Mouse (Mus musculus): ENCODE results near the gene Olfr1176.

The Olfr1176 gene

GRCm38 (mm10) chr2:88336421-88336820 lies at the start of gene Olfr1176:
Gene Olfr1176 (plus strand): TSS chr2:88336721.
- no peak for DNase-seq (ENCODE audit: low read depth, low spot score)

- no peak for DNase-seq (ENCODE audit: low read depth, low spot score)
These were observed 21.5 kb upstream of the Olfr1176 start, which contains the start of gene Olfr1174-ps for GRCm38 (mm10) chr2:88315035-88315434. Gene Olfr1174-ps (minus strand): TSS chr2:88315135.

GRCm38 (mm10) chr2:88327115-88327514 lies 9.4 kb upstream of the Olfr1176 start, which contains the start of gene Olfr1175-ps:
Gene Olfr1175-ps (minus strand): TSS chr2:88327215.
- no peak for DNase-seq (ENCODE audit: low read depth, low spot score)

GRCm38 (mm10) chr2:88346392-88346791 lies 9.9 kb downstream of the Olfr1176 start, which contains the start of gene Olfr1177-ps:
Gene Olfr1177-ps (minus strand): TSS chr2:88346492.
- no peak for DNase-seq (ENCODE audit: low read depth, low spot score)

GRCm38 (mm10) chr2:88356304-88356703 lies 19.8 kb downstream of the Olfr1176 start:
- peak; percentile 40 for DNase-seq (ENCODE audit: low read depth, low spot score)

GRCm38 (mm10) chr2:88386762-88387161 lies 50.2 kb downstream of the Olfr1176 start, which contains the start of gene Olfr1178:
Gene Olfr1178 (plus strand): TSS chr2:88387062.
- no peak for DNase-seq (ENCODE audit: low read depth, low spot score)

Measured in forelimb bud, embryonic 11.5 days (tissue).